Mouse (Mus musculus) hindbrain, embryonic 15.5 days (tissue): ENCODE data around the gene Cks1b. TPM values are rescaled to one million over a fixed set of nuclear protein-coding genes. Genes with fewer than 3 reads are reported as not detected.
A peak's percentile ranks its signal among the peaks of the same experiment; 100 is the strongest.

Source experiments
- ATAC-seq: fragments of 200-750 bp; cut with Nextera tagmentation; 2 replicates; pipeline ENCODE4 v1.8.0; 2017; ENCODE audit warnings: low read depth, moderate number of reproducible peaks, moderate TSS enrichment; ENCODE audit not compliant: low FRiP score
- H3K27ac ChIP-seq: fragments of 300-500 bp; sonication (generic); replicated peaks from 2 replicates; pipeline ENCODE4 v1.5.1; 2015; ENCODE audit warnings: mild to moderate bottlenecking, inconsistent platforms
- H3K27me3 ChIP-seq: fragments of 300-500 bp; sonication (generic); 2 replicates; pipeline ENCODE4 v1.6.1; 2015; ENCODE audit warnings: control low read depth, inconsistent platforms
- H3K36me3 ChIP-seq: fragments of 300-500 bp; sonication (generic); 2 replicates; pipeline ENCODE4 v1.6.1; 2015; ENCODE audit warnings: control low read depth, inconsistent platforms
- H3K4me1 ChIP-seq: fragments of 300-500 bp; sonication (generic); replicated peaks from 2 replicates; pipeline ENCODE4 v1.6.1; 2015; ENCODE audit warnings: control low read depth, inconsistent platforms
- H3K4me2 ChIP-seq: fragments of 300-500 bp; sonication (generic); 2 replicates; pipeline ENCODE4 v1.6.1; 2015; ENCODE audit warnings: moderate library complexity, mild to moderate bottlenecking, inconsistent platforms
- H3K4me3 ChIP-seq: fragments of 300-500 bp; sonication (generic); 2 replicates; pipeline ENCODE4 v1.5.1; 2015; ENCODE audit warnings: mild to moderate bottlenecking, inconsistent platforms
- H3K9ac ChIP-seq: fragments of 300-500 bp; sonication (generic); 2 replicates; pipeline ENCODE4 v1.6.1; 2015; ENCODE audit warnings: inconsistent platforms
- H3K9me3 ChIP-seq: fragments of 300-500 bp; sonication (generic); 2 replicates; pipeline ENCODE4 v1.6.1; 2016; ENCODE audit warnings: control low read depth, inconsistent platforms
- WGBS: fragments of 180-500 bp; shearing (Covaris S2); methylation state at CpG from one replicate; pipeline ENCODE4 v1.1.7; 2015; 5-methylcytosine and 5-hydroxymethylcytosine counted together
- polyA plus RNA-seq: library from polyadenylated mRNA; unstranded; fragments of >200 nt; fragmentation: Nextera tagmentation; extraction: Ambion mirVana; gene quantifications from 2 replicates; pipeline ENCODE4 v1.2.1, GENCODE M21; 2015

Gene Cks1b
- polyA plus RNA-seq, 1 experiment from 2014 or later: 95.9 TPM

DNA sequence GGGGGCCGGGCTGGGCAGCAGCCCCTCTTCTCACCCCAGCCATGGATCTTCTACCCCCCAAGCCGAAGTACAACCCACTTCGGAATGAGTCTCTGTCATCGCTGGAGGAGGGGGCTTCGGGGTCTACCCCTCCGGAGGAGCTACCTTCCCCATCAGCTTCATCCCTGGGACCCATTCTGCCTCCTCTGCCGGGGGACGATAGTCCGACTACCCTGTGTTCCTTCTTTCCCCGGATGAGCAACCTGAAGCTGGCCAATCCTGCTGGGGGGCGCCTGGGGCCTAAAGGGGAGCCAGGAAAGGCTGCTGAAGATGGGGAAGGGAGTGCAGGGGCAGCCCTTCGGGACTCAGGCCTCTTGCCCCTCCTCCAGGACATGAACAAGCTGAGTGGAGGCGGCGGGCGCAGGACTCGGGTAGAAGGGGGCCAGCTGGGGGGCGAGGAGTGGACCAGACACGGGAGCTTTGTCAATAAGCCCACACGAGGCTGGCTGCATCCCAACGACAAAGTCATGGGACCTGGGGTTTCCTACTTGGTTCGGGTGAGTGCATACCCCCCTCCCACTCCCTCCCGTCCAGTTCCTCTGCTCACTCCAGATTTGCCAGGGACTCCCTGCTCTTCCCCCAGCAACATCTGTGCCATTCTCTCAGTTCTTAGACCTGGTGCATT lies 3.8 kb upstream of the Cks1b start:
- H3K27ac ChIP-seq: peak overlapping the region; percentile 31; the same call in 1 of the 2 replicates
- no peaks in the 10 kb centered on the region for H3K36me3 ChIP-seq
- no peak for ATAC-seq
- 9% methylated on average over 22 of the region's 22 CpGs for WGBS
- no peaks in the 10 kb centered on the region for H3K9me3 ChIP-seq
- H3K27me3 ChIP-seq: no peaks in the 10 kb centered on the region
- peak overlapping the region; percentile 34 for H3K4me3 ChIP-seq
- H3K9ac ChIP-seq: peak overlapping the region; percentile 50
- H3K4me1 ChIP-seq: peaks cover 34% of the 10 kb centered on the region
- peak overlapping the region; percentile 58 for H3K4me2 ChIP-seq

DNA sequence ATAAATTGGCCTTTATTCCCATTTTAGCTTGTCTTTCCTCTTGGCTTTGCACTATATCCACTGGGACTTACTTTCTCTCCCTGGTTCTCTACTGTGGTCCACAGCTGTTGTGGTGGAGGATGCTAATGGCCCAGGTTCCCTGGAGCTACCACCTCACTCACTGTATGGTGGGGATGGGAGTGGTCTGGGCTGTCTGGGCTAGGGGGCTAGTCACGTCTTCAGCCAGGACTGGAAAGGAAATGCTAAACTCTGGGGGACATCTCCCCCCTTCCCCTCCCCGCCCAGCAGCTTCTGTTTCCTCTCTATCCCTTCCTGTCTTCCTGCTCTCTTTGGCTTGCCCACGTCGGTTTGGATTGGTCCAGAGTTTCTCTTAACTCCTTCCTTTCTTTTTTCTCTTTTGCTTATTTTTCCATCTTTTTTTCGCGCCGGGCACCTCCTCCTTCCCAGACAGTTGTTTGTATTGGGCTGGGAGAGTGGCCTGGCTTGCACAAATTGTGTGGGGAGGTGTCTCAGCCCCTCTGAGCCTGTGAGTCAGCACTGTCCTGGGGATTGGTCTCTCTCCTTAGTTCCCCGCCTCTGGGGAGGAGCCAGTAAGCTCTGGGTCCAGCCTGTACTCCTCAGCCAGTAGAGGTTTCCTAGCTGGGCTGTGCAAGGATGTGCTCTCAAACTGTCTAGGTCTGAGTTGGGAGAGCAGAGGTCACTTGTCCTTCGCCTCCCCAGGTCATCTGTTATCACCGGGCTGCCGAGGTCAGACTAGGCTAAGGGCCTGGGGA lies 3.0 kb upstream of the Cks1b start:
- 3% methylated on average over 11 of the region's 11 CpGs for WGBS
- peak; percentile 35; the same call in 1 of the 2 replicates for ATAC-seq
- peak overlapping the region; percentile 31 for H3K27ac ChIP-seq
- peak overlapping the region; percentile 34 for H3K4me3 ChIP-seq
- H3K9ac ChIP-seq: peak overlapping the region; percentile 50
- no peaks in the 10 kb centered on the region for H3K9me3 ChIP-seq
- H3K36me3 ChIP-seq: no peaks in the 10 kb centered on the region
- no peaks in the 10 kb centered on the region for H3K27me3 ChIP-seq
- H3K4me1 ChIP-seq: peaks cover 40% of the 10 kb centered on the region
- H3K4me2 ChIP-seq: peak overlapping the region; percentile 58

GRCm38 (mm10) chr3:89420421-89420820 lies 2.2 kb upstream of the Cks1b start:
- H3K4me3 ChIP-seq: no peak overlapping the region
- peaks cover 40% of the 10 kb centered on the region for H3K4me1 ChIP-seq
- H3K9me3 ChIP-seq: no peaks in the 10 kb centered on the region
- no peak overlapping the region for H3K9ac ChIP-seq
- no peaks in the 10 kb centered on the region for H3K36me3 ChIP-seq
- no peak overlapping the region; the same call in 1 of the 2 replicates for H3K4me2 ChIP-seq
- H3K27ac ChIP-seq: peak overlapping the region; percentile 15
- WGBS: 61% methylated on average over 2 of the region's 2 CpGs
- H3K27me3 ChIP-seq: no peaks in the 10 kb centered on the region
- no peak for ATAC-seq

DNA sequence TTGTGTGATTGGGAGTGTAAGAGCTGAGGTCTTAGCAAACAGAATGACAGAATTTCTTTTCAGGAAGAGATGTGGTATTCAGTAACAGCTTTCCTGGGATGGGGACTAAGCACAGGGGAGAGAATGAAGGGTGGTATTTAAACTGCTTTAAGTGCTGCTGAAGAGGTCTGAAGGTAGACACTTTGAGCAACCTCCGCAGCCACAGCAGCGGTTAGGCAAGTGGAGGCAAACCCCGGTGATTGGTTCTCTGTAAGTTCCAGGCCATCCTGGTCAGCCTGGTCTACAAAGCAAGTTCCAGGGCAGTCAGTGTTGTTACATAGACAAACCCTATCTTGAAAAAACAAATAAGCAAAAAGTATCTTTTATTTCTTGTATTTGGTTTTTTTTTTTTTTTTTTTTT lies 1.8 kb upstream of the Cks1b start:
- H3K9ac ChIP-seq: peak overlapping the region; percentile 56; the same call in 1 of the 2 replicates
- peaks cover 40% of the 10 kb centered on the region for H3K4me1 ChIP-seq
- H3K27ac ChIP-seq: peak overlapping the region; percentile 89
- H3K4me3 ChIP-seq: peak overlapping the region; percentile 64
- ATAC-seq: no peak
- H3K4me2 ChIP-seq: peak overlapping the region; percentile 96
- no peaks in the 10 kb centered on the region for H3K27me3 ChIP-seq
- no peaks in the 10 kb centered on the region for H3K9me3 ChIP-seq
- peaks cover 3% of the 10 kb centered on the region for H3K36me3 ChIP-seq
- 38% methylated on average over 3 of the region's 3 CpGs for WGBS

GRCm38 (mm10) chr3:89419571-89419970 lies 1.4 kb upstream of the Cks1b start:
- H3K4me3 ChIP-seq: peak overlapping the region; percentile 64
- H3K27ac ChIP-seq: peak overlapping the region; percentile 89
- H3K4me1 ChIP-seq: peaks cover 40% of the 10 kb centered on the region
- H3K27me3 ChIP-seq: no peaks in the 10 kb centered on the region
- ATAC-seq: no peak
- peaks cover 7% of the 10 kb centered on the region for H3K36me3 ChIP-seq
- H3K9ac ChIP-seq: peak overlapping the region; percentile 56
- H3K4me2 ChIP-seq: peak overlapping the region; percentile 96
- 4% methylated on average over 9 of the region's 9 CpGs for WGBS
- no peaks in the 10 kb centered on the region for H3K9me3 ChIP-seq

DNA sequence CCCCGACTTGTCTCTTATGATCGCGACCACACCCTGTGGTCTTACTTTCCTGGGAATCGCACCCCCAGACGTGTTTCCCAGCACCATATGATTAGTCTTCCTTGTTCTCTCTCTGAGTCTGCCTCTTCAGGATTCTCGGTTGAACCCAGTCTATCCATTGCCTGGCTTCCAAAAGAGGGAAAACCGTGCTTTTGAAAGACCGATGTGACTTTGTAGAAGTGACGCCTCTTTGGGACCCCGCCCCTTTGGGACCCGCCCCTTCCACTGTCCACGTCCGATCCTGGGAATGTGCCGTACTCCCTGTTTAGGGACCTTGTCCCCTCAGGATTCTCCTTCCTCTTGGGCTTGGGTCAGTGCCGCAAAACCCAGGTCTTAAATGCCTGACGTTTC lies 673 bp upstream of the Cks1b start:
- Histone ChIP-seq H3K27me3 (no peaks in the 10 kb centered on the region), H3K9me3 (no peaks in the 10 kb centered on the region), H3K4me1 (peaks cover 40% of the 10 kb centered on the region), H3K27ac (peak overlapping the region; percentile 89), H3K9ac (peak overlapping the region; percentile 56), H3K36me3 (peaks cover 11% of the 10 kb centered on the region), H3K4me3 (peak overlapping the region; percentile 64), H3K4me2 (peak overlapping the region; percentile 96)
- WGBS: 0% methylated on average over 16 of the region's 16 CpGs
- ATAC-seq: peak; percentile 9; the same call in 1 of the 2 replicates

- ATAC-seq: peak; percentile 63
- Histone ChIP-seq H3K4me2 (peak overlapping the region; percentile 96), H3K9ac (peak overlapping the region; percentile 2; the same call in 1 of the 2 replicates), H3K4me3 (peak overlapping the region; percentile 64), H3K9me3 (no peaks in the 10 kb centered on the region), H3K4me1 (peaks cover 40% of the 10 kb centered on the region), H3K36me3 (peaks cover 11% of the 10 kb centered on the region), H3K27me3 (no peaks in the 10 kb centered on the region), H3K27ac (peak overlapping the region; percentile 62)
- 0% methylated on average over 20 of the region's 20 CpGs for WGBS
Measured at GRCm38 (mm10) chr3:89417840-89418169, 378 bp downstream of the Cks1b start.

- Histone ChIP-seq H3K4me2 (peak overlapping the region; percentile 96), H3K27me3 (no peaks in the 10 kb centered on the region), H3K27ac (peak overlapping the region; percentile 62), H3K36me3 (peaks cover 11% of the 10 kb centered on the region), H3K9ac (peak overlapping the region; percentile 2; the same call in 1 of the 2 replicates), H3K4me1 (peaks cover 43% of the 10 kb centered on the region), H3K4me3 (peak overlapping the region; percentile 64), H3K9me3 (no peaks in the 10 kb centered on the region)
- ATAC-seq: no peak
- WGBS: 33% methylated on average over 2 of the region's 2 CpGs
Measured at GRCm38 (mm10) chr3:89417131-89417530, 1.1 kb downstream of the Cks1b start.

- whole genome bisulfite sequencing: 95% methylated on average over 8 of the region's 8 CpGs
- Histone ChIP-seq H3K4me2 (no peak overlapping the region), H3K9ac (no peak overlapping the region)
Measured at GRCm38 (mm10) chr3:89416158-89416557, 2.0 kb downstream of the Cks1b start.

GRCm38 (mm10) chr3:89411490-89412393 lies 6.4 kb downstream of the Cks1b start, which contains the start of gene Flad1:
Gene Flad1 (minus strand): TSS chr3:89411870.
- 6% methylated on average over 28 of the region's 28 CpGs for WGBS
- Histone ChIP-seq H3K27ac (peak within 1 kb of the TSS; percentile 76), H3K9ac (peak within 1 kb of the TSS; percentile 50), H3K27me3 (no peaks in the 10 kb centered on the region), H3K4me1 (peaks cover 25% of the 10 kb centered on the region), H3K4me2 (peak within 1 kb of the TSS; percentile 81), H3K4me3 (peak within 1 kb of the TSS; percentile 45), H3K9me3 (no peaks in the 10 kb centered on the region), H3K36me3 (peaks cover 11% of the 10 kb centered on the region)
- ATAC-seq: peak; percentile 99

More at GRCm38 (mm10) chr3:89416158-89416557, 2.0 kb downstream of the Cks1b start:
- no peak overlapping the region for H3K27ac ChIP-seq
- peaks cover 11% of the 10 kb centered on the region for H3K36me3 ChIP-seq
- no peaks in the 10 kb centered on the region for H3K27me3 ChIP-seq
- no peaks in the 10 kb centered on the region for H3K9me3 ChIP-seq
- peaks cover 36% of the 10 kb centered on the region for H3K4me1 ChIP-seq
- no peak overlapping the region for H3K4me3 ChIP-seq
- no peak for ATAC-seq

- H3K27me3 ChIP-seq: no peaks in the 10 kb centered on the region
- peak overlapping the region; percentile 81 for H3K4me2 ChIP-seq
- H3K36me3 ChIP-seq: peaks cover 11% of the 10 kb centered on the region
- H3K27ac ChIP-seq: peak overlapping the region; percentile 76
- peak overlapping the region; percentile 45 for H3K4me3 ChIP-seq
- ATAC-seq: no peak
- H3K9me3 ChIP-seq: no peaks in the 10 kb centered on the region
- 82% methylated on average over 10 of the region's 10 CpGs for WGBS
- H3K4me1 ChIP-seq: peaks cover 21% of the 10 kb centered on the region
- peak overlapping the region; percentile 50 for H3K9ac ChIP-seq
Measured at GRCm38 (mm10) chr3:89410864-89411263, 7.3 kb downstream of the Cks1b start.
